Mouse (Mus musculus) neutrophil, adult 5-6 weeks (primary cell): ENCODE measurements around the gene Plpp3. TPM values are rescaled to one million over a fixed set of nuclear protein-coding genes. Genes with fewer than 3 reads are reported as not detected.
A peak's percentile ranks its signal among the peaks of the same experiment; 100 is the strongest.

Source experiments
- ATAC-seq: fragments of 151-379, 151-347 bp; 2 replicates; pipeline ENCODE4 v1.8.0; 2017; ENCODE audit warnings: mild to moderate bottlenecking, moderate TSS enrichment; ENCODE audit not compliant: insufficient number of reproducible peaks, poor library complexity, low FRiP score, severe bottlenecking; ENCODE audit errors: extremely low read depth
- total RNA-seq: library from RNA; stranded (forward); fragments of 200-1000 nt; gene quantifications from 2 replicates; pipeline ENCODE4 v1.2.3, GENCODE M21; 2017

The Plpp3 gene
- total RNA-seq, 1 experiment from 2014 or later: 3.0 TPM

- no peak for ATAC-seq
Measured at GRCm38 (mm10) chr4:105206102-105206501, 49.0 kb downstream of the Plpp3 start.

- ATAC-seq: no peak
Measured at GRCm38 (mm10) chr4:105206995-105207394, 49.8 kb downstream of the Plpp3 start.

GRCm38 (mm10) chr4:105207641-105208040 is 50.5 kb downstream of the Plpp3 start:
- ATAC-seq: no peak

GRCm38 (mm10) chr4:105208977-105209376 is 51.8 kb downstream of the Plpp3 start:
- no peak for ATAC-seq

- no peak for ATAC-seq
Measured at GRCm38 (mm10) chr4:105213314-105213713, 56.2 kb downstream of the Plpp3 start.

GRCm38 (mm10) chr4:105214438-105214837 is 57.3 kb downstream of the Plpp3 start:
- ATAC-seq: no peak

- ATAC-seq: no peak
Measured at GRCm38 (mm10) chr4:105215726-105216410, 58.7 kb downstream of the Plpp3 start.

- ATAC-seq: no peak
Measured at GRCm38 (mm10) chr4:105218202-105218601, 61.1 kb downstream of the Plpp3 start.

GRCm38 (mm10) chr4:105219316-105219715 is 62.2 kb downstream of the Plpp3 start:
- no peak for ATAC-seq

GRCm38 (mm10) chr4:105220849-105221248 is 63.7 kb downstream of the Plpp3 start:
- ATAC-seq: no peak

- no peak for ATAC-seq
Measured at GRCm38 (mm10) chr4:105221256-105221840, 64.2 kb downstream of the Plpp3 start.

GRCm38 (mm10) chr4:105223101-105223924 is 66.2 kb downstream of the Plpp3 start:
- ATAC-seq: no peak

GRCm38 (mm10) chr4:105223925-105224300 is 66.8 kb downstream of the Plpp3 start:
- ATAC-seq: no peak

GRCm38 (mm10) chr4:105225512-105225911 is 68.4 kb downstream of the Plpp3 start:
- no peak for ATAC-seq

GRCm38 (mm10) chr4:105226351-105226750 is 69.2 kb downstream of the Plpp3 start:
- ATAC-seq: no peak

GRCm38 (mm10) chr4:105230127-105230526 is 73.0 kb downstream of the Plpp3 start:
- no peak for ATAC-seq

GRCm38 (mm10) chr4:105240233-105240632 is 83.1 kb downstream of the Plpp3 start:
- no peak for ATAC-seq

GRCm38 (mm10) chr4:105244931-105245330 is 87.8 kb downstream of the Plpp3 start:
- no peak for ATAC-seq

- peak; percentile 72; the same call in 1 of the 2 replicates for ATAC-seq
Measured at GRCm38 (mm10) chr4:105245479-105245944, 88.4 kb downstream of the Plpp3 start.

- ATAC-seq: no peak
Measured at GRCm38 (mm10) chr4:105246331-105246730, 89.2 kb downstream of the Plpp3 start.
